Comparison of ENCODE assay signal across 18 mouse cellular contexts in the genomic region with DNA sequence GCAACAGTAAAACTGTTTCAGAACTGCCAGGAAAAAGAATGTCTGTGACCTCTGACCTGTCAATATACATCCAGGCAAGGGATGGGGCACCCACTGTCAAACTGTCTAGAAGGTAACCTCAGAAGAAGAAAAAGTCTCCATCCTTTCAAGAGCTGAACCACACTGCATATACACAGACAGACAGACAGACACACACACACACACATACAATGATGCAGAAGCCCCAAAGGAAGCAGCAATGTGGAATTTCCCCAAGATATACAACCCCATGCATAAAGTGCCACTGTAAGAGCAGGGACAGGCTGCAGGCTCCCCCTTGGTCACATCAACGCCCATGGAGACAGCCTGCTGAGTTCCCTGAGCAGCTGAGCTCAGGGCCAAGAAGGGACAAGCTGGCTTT. TPM values are rescaled to one million over a fixed set of nuclear protein-coding genes. Genes with fewer than 3 reads are reported as not detected.
DNase-seq lines count a peak whose midpoint lies in the region; ATAC-seq lines count a peak whose summit lies in the region.
"Had no signal": no experiment of that assay in that cellular context is flagged by ENCODE, and none has a peak within 500 bp of the region (broad histone marks: within the 10 kb centered on the region; RNA-seq: fewer than 3 reads in every experiment).

No protein-coding gene starts in this region.

- H3K27ac ChIP-seq in heart, embryonic 16.5 days (ENCODE audit: low read length): peak overlapping the region; percentile 12; the same call in 1 of the 2 replicates
- H3K27ac ChIP-seq in neural tube, embryonic 12.5 days: 0 out of 2 replicates have a peak overlapping the region, but pooled peaks have one; percentile 4
- no peak overlapping the region for H3K27ac ChIP-seq in neural tube, embryonic 15.5 days (replicated peaks)
- peak overlapping the region; percentile 88 for H3K27ac ChIP-seq in forebrain, embryonic 12.5 days

- ATAC-seq in heart, embryonic 16.5 days (replicated peaks; ENCODE audit: extremely low read depth, insufficient read depth, low FRiP score): no peak
- no peak for ATAC-seq in neural tube, embryonic 12.5 days (ENCODE audit: low FRiP score, low read depth)
- no peak for ATAC-seq in neural tube, embryonic 15.5 days (ENCODE audit: low FRiP score)
- ATAC-seq in forebrain, embryonic 12.5 days (ENCODE audit: low FRiP score): no peak
- ATAC-seq: lung, postnatal 0 days had no signal

- H3K4me1 ChIP-seq in heart, embryonic 16.5 days (ENCODE audit: control insufficient read depth, insufficient read depth, low read length): peaks cover 40% of the 10 kb centered on the region
- H3K4me1 ChIP-seq in neural tube, embryonic 12.5 days: peaks cover 68% of the 10 kb centered on the region
- H3K4me1 ChIP-seq in neural tube, embryonic 15.5 days: peaks cover 93% of the 10 kb centered on the region
- H3K4me1 ChIP-seq in forebrain, embryonic 12.5 days: peaks cover 83% of the 10 kb centered on the region

- no peak overlapping the region for H3K4me2 ChIP-seq in heart, embryonic 16.5 days (ENCODE audit: low read depth, low read length)
- no peak overlapping the region for H3K4me2 ChIP-seq in neural tube, embryonic 12.5 days (replicated peaks)
- no peak overlapping the region for H3K4me2 ChIP-seq in neural tube, embryonic 15.5 days
- H3K4me2 ChIP-seq in forebrain, embryonic 12.5 days: no peak overlapping the region; the same call in 1 of the 2 replicates

- H3K36me3 ChIP-seq in heart, embryonic 16.5 days (ENCODE audit: control insufficient read depth, insufficient read depth): no peaks in the 10 kb centered on the region
- no peaks in the 10 kb centered on the region for H3K36me3 ChIP-seq in neural tube, embryonic 12.5 days
- no peaks in the 10 kb centered on the region for H3K36me3 ChIP-seq in neural tube, embryonic 15.5 days
- H3K36me3 ChIP-seq in forebrain, embryonic 12.5 days (replicated peaks): no peaks in the 10 kb centered on the region

- no peak overlapping the region for H3K4me3 ChIP-seq in heart, embryonic 16.5 days (ENCODE audit: low read length)
- no peak overlapping the region for H3K4me3 ChIP-seq in neural tube, embryonic 12.5 days
- no peak overlapping the region for H3K4me3 ChIP-seq in neural tube, embryonic 15.5 days (replicated peaks)
- no peak overlapping the region for H3K4me3 ChIP-seq in forebrain, embryonic 12.5 days (replicated peaks)
- H3K4me3 ChIP-seq: erythroblast, embryonic 14.5 days had no signal

- no peak overlapping the region for H3K9ac ChIP-seq in heart, embryonic 16.5 days (ENCODE audit: low read length)
- no peak overlapping the region for H3K9ac ChIP-seq in neural tube, embryonic 12.5 days
- H3K9ac ChIP-seq in neural tube, embryonic 15.5 days (replicated peaks): no peak overlapping the region
- H3K9ac ChIP-seq in forebrain, embryonic 12.5 days: peak overlapping the region; percentile 26; the same call in 1 of the 2 replicates

- no peaks in the 10 kb centered on the region for H3K27me3 ChIP-seq in heart, embryonic 16.5 days (ENCODE audit: control insufficient read depth, insufficient read depth, low read length)
- no peaks in the 10 kb centered on the region for H3K27me3 ChIP-seq in neural tube, embryonic 12.5 days (replicated peaks)
- no peaks in the 10 kb centered on the region for H3K27me3 ChIP-seq in neural tube, embryonic 15.5 days (replicated peaks)
- H3K27me3 ChIP-seq in forebrain, embryonic 12.5 days: no peaks in the 10 kb centered on the region

- WGBS in heart, embryonic 16.5 days: 45% methylated on average over 1 of the region's 1 CpGs
- 8% methylated on average over 1 of the region's 1 CpGs for WGBS in neural tube, embryonic 12.5 days
- WGBS in neural tube, embryonic 15.5 days: 22% methylated on average over 1 of the region's 1 CpGs
- 21% methylated on average over 1 of the region's 1 CpGs for WGBS in forebrain, embryonic 12.5 days

- no peak for DNase-seq in heart, postnatal 4 days
- DNase-seq in naive thymus-derived CD4-positive, alpha-beta T cell, adult 2 months (ENCODE audit: low read depth): peak; percentile 57
- DNase-seq in embryo, embryonic 11 days: no peak
- no peak for DNase-seq in layer of hippocampus, postnatal 25 days (ENCODE audit: extremely low spot score in 1 of 2, low spot score in 1 of 2)
- DNase-seq: adrenal gland, postnatal 10 days; gastrocnemius, postnatal 14 days; kidney, adult 9 months; layer of hippocampus, postnatal 36 days; liver; retina, postnatal 1 day had no signal

- H3K9me3 ChIP-seq in heart, embryonic 16.5 days (replicated peaks; ENCODE audit: control insufficient read depth, low read length): no peaks in the 10 kb centered on the region
- H3K9me3 ChIP-seq in neural tube, embryonic 12.5 days: no peaks in the 10 kb centered on the region
- no peaks in the 10 kb centered on the region for H3K9me3 ChIP-seq in neural tube, embryonic 15.5 days (replicated peaks)
- no peaks in the 10 kb centered on the region for H3K9me3 ChIP-seq in forebrain, embryonic 12.5 days

RNA-seq across cellular contexts. Expression of a gene that starts 5.6 kb away (rescaled TPM):
- polyA plus RNA-seq in heart, embryonic 16.5 days (2015; fragmentation: Nextera tagmentation; extraction: Ambion mirVana): 7.2 and 8.8 TPM in 2 replicates
- total RNA-seq in heart, postnatal 4 days (2021): 1 to 10 TPM; 7.5 to 7.9 TPM
- 24.7 and 28.0 TPM in 2 replicates for polyA plus RNA-seq in neural tube, embryonic 12.5 days (2016; fragmentation: Nextera tagmentation; extraction: Ambion mirVana)
- polyA plus RNA-seq in neural tube, embryonic 15.5 days (2015; fragmentation: Nextera tagmentation; extraction: Ambion mirVana): 42.7 TPM in 2 replicates
- 22.5 and 23.1 TPM in 2 replicates for polyA plus RNA-seq in forebrain, embryonic 12.5 days (2016; fragmentation: Nextera tagmentation; extraction: Ambion mirVana)
- total RNA-seq in layer of hippocampus, postnatal 25 days (2021): 10 to 100 TPM; 56.4 to 66.2 TPM

RNA-seq across cellular contexts. Expression of a gene that starts 44.3 kb away (rescaled TPM):
- 19.0 and 19.5 TPM in 2 replicates for polyA plus RNA-seq in heart, embryonic 16.5 days (2015; fragmentation: Nextera tagmentation; extraction: Ambion mirVana)
- total RNA-seq in heart, postnatal 4 days (2021): 10 to 100 TPM in 1 of 2 experiments, 1 to 10 TPM in 1; 8.2 to 11.4 TPM
- polyA plus RNA-seq in neural tube, embryonic 12.5 days (2016; fragmentation: Nextera tagmentation; extraction: Ambion mirVana): 38.4 and 42.9 TPM in 2 replicates
- polyA plus RNA-seq in neural tube, embryonic 15.5 days (2015; fragmentation: Nextera tagmentation; extraction: Ambion mirVana): 62.5 and 76.5 TPM in 2 replicates
- 30.1 and 33.4 TPM in 2 replicates for polyA plus RNA-seq in forebrain, embryonic 12.5 days (2016; fragmentation: Nextera tagmentation; extraction: Ambion mirVana)
- 10 to 100 TPM; 25.2 to 26.3 TPM for total RNA-seq in layer of hippocampus, postnatal 25 days (2021)
- polyA plus RNA-seq: erythroblast, embryonic 14.5 days had no signal

RNA-seq across cellular contexts. Expression of a gene that starts 44.4 kb away (rescaled TPM):
- 7.7 and 8.3 TPM in 2 replicates for polyA plus RNA-seq in heart, embryonic 16.5 days (2015; fragmentation: Nextera tagmentation; extraction: Ambion mirVana)
- total RNA-seq in heart, postnatal 4 days (2021): 1 to 10 TPM; 5.7 to 6.0 TPM
- polyA plus RNA-seq in neural tube, embryonic 12.5 days (2016; fragmentation: Nextera tagmentation; extraction: Ambion mirVana): 11.6 and 11.7 TPM in 2 replicates
- 11.7 and 11.9 TPM in 2 replicates for polyA plus RNA-seq in neural tube, embryonic 15.5 days (2015; fragmentation: Nextera tagmentation; extraction: Ambion mirVana)
- polyA plus RNA-seq in forebrain, embryonic 12.5 days (2016; fragmentation: Nextera tagmentation; extraction: Ambion mirVana): 12.0 and 12.4 TPM in 2 replicates
- 1 to 10 TPM; 4.8 to 5.4 TPM for total RNA-seq in layer of hippocampus, postnatal 25 days (2021)

RNA-seq across cellular contexts. Expression of a gene that starts 58.4 kb away (rescaled TPM):
- not detected in 2 replicates for polyA plus RNA-seq in heart, embryonic 16.5 days (2015; fragmentation: Nextera tagmentation; extraction: Ambion mirVana)
- total RNA-seq in heart, postnatal 4 days (2021): not detected
- not detected in 2 replicates for polyA plus RNA-seq in neural tube, embryonic 12.5 days (2016; fragmentation: Nextera tagmentation; extraction: Ambion mirVana)
- not detected in 2 replicates for polyA plus RNA-seq in neural tube, embryonic 15.5 days (2015; fragmentation: Nextera tagmentation; extraction: Ambion mirVana)
- not detected in 2 replicates for polyA plus RNA-seq in forebrain, embryonic 12.5 days (2016; fragmentation: Nextera tagmentation; extraction: Ambion mirVana)
- not detected for total RNA-seq in layer of hippocampus, postnatal 25 days (2021)
- total RNA-seq: adrenal gland, postnatal 10 days; gastrocnemius, postnatal 14 days; layer of hippocampus, postnatal 36 days had no signal
- polyA plus RNA-seq: cortical plate, adult 2 months; erythroblast, embryonic 14.5 days; heart, postnatal 0 days; lung, postnatal 0 days had no signal

RNA-seq across cellular contexts. Expression of a gene that starts 58.4 kb away (rescaled TPM):
- polyA plus RNA-seq in heart, embryonic 16.5 days (2015; fragmentation: Nextera tagmentation; extraction: Ambion mirVana): 20.0 and 27.2 TPM in 2 replicates
- 10 to 100 TPM; 13.0 to 13.5 TPM for total RNA-seq in heart, postnatal 4 days (2021)
- 43.7 and 44.1 TPM in 2 replicates for polyA plus RNA-seq in neural tube, embryonic 12.5 days (2016; fragmentation: Nextera tagmentation; extraction: Ambion mirVana)
- polyA plus RNA-seq in neural tube, embryonic 15.5 days (2015; fragmentation: Nextera tagmentation; extraction: Ambion mirVana): 47.4 and 47.9 TPM in 2 replicates
- 48.4 and 49.3 TPM in 2 replicates for polyA plus RNA-seq in forebrain, embryonic 12.5 days (2016; fragmentation: Nextera tagmentation; extraction: Ambion mirVana)
- 10 to 100 TPM; 13.6 to 15.7 TPM for total RNA-seq in layer of hippocampus, postnatal 25 days (2021)
